Mouse (Mus musculus) G1E (cell line): ENCODE measurements around the gene Lef1. TPM values are rescaled to one million over a fixed set of nuclear protein-coding genes. Genes with fewer than 3 reads are reported as not detected.

Source experiments
- ATAC-seq: 2 replicates; pipeline ENCODE4 v1.8.0; 2016; ENCODE audit warnings: mild to moderate bottlenecking; ENCODE audit not compliant: insufficient number of reproducible peaks, poor library complexity, low FRiP score, severe bottlenecking; ENCODE audit errors: extremely low read depth
- DNase-seq: peaks from one replicate; pipeline ENCODE4 v3.0.0; 2012; ENCODE audit warnings: low spot score
- H3K27me3 ChIP-seq: 2 replicates; pipeline ENCODE4 v1.6.1; 2012; ENCODE audit warnings: mild to moderate bottlenecking, low read length, inconsistent platforms; ENCODE audit not compliant: insufficient read depth
- H3K36me3 ChIP-seq: replicated peaks from 2 replicates; pipeline ENCODE3; 2012; ENCODE audit warnings: mild to moderate bottlenecking, inconsistent platforms
- H3K4me1 ChIP-seq: 2 replicates; pipeline ENCODE4 v1.6.1; 2012; ENCODE audit warnings: low read depth, low read length, inconsistent platforms, mixed read lengths; ENCODE audit not compliant: insufficient read depth
- H3K4me3 ChIP-seq: 2 replicates; pipeline ENCODE4 v1.5.1; 2012; ENCODE audit warnings: low read depth, mild to moderate bottlenecking, inconsistent platforms, low read length, moderate library complexity, mixed read lengths
- H3K9me3 ChIP-seq: replicated peaks from 2 replicates; pipeline ENCODE4 v1.6.1; 2012; ENCODE audit warnings: inconsistent platforms
- CTCF ChIP-seq: IDR thresholded peaks from 2 replicates; pipeline ENCODE4 v1.5.1; 2012; ENCODE audit warnings: low read depth, low read length, inconsistent platforms, mixed read lengths
- GATA1 ChIP-seq: IDR thresholded peaks from 2 replicates; pipeline ENCODE4 v1.6.1; 2012; ENCODE audit warnings: borderline replicate concordance, low read length, inconsistent platforms, mixed read lengths
- GATA2 ChIP-seq: IDR thresholded peaks from 2 replicates; pipeline ENCODE4 v1.6.1; 2012; ENCODE audit warnings: low read depth, low read length, inconsistent platforms, borderline replicate concordance
- POLR2AphosphoS5 ChIP-seq: IDR thresholded peaks from 2 replicates; pipeline ENCODE4 v1.6.1; 2012; ENCODE audit warnings: low read depth, low read length, inconsistent platforms; ENCODE audit not compliant: insufficient replicate concordance
- TAL1 ChIP-seq: conservative IDR thresholded peaks from 2 replicates; pipeline ENCODE4 v1.6.1; 2012; ENCODE audit warnings: low read depth, low read length, inconsistent platforms, mixed read lengths
- polyA plus RNA-seq: library from polyadenylated mRNA; stranded (reverse); fragments of >175 nt; gene quantifications from 2 replicates; pipeline ENCODE4 v1.2.3, GENCODE M21; 2012
- total RNA-seq, 2 experiments: library from RNA; stranded (forward) in 1 of 2; stranded (reverse) in 1 of 2; fragments of 200-1000 nt in 1 of 2; fragments of >200 nt in 1 of 2; fragmentation: Nextera tagmentation in 1 of 2; gene quantifications; 2 replicates each; pipeline ENCODE4 v1.2.3; 2014 to 2017

Gene Lef1
- total and polyA plus RNA-seq, 3 experiments = 0.11 TPM; not detected in 2

- Histone ChIP-seq H3K27me3 (no peaks in the 10 kb centered on the region), H3K9me3 (peaks cover 72% of the 10 kb centered on the region), H3K4me3 (no peak overlapping the region), H3K36me3 (no peaks in the 10 kb centered on the region), H3K4me1 (no peaks in the 10 kb centered on the region)
- DNase-seq (no peak), ATAC-seq (no peak)
- TF ChIP-seq POLR2AphosphoS5 (no peak), GATA2 (no peak), CTCF (no peak), GATA1 (no peak), TAL1 (no peak)
Observed at GRCm38 (mm10) chr3:131105940-131106401, 4.3 kb upstream of the Lef1 start.

- DNase-seq (no peak), ATAC-seq (no peak)
- Histone ChIP-seq H3K27me3 (no peaks in the 10 kb centered on the region), H3K4me1 (no peaks in the 10 kb centered on the region), H3K4me3 (peak overlapping the region; percentile 9; the same call in 1 of the 2 replicates), H3K36me3 (no peaks in the 10 kb centered on the region), H3K9me3 (peaks cover 77% of the 10 kb centered on the region)
- TF ChIP-seq TAL1 (no peak), POLR2AphosphoS5 (no peak), CTCF (no peak), GATA1 (no peak)
Observed at GRCm38 (mm10) chr3:131106451-131107291, 3.6 kb upstream of the Lef1 start.

DNA sequence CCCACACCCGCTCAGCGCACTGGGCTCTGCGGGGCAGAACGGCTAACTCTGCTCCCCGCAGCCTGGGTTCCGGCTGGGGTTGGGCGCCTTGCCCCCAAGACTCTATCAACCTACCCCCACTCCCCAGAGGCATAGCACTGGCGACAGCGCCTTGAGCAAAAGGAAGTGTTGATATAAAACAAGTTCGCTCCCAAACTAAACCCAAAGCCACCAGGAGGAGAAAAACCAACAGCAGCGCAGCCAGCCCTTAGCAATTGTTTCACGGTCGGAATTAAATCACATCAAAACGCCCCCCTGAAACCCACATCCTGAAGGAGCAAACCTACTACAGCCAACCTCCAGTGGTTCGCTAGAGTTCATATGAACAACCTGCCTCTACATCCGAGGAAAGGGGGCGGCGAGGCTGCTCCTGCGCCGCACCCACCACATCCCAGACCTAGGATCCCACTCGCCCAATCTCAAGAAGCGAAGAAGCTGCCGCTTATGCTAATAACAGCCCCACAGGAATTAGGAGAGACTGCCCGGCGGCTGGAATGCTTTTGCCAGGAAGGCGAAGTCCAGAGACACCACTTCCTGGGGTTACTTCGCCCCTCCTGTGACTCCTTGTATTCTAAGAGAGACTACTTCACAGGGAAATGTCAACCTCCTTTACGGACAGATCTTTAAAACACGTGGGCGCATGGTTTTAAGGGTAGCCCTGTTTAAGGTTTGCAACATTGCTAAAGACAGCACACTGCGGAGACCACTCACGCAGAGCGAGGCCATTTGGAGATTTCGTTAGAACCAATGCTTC, 2.8 kb upstream of the Lef1 start:
- ATAC-seq (no peak), DNase-seq (no peak)
- no peak overlapping the region for H3K4me3 ChIP-seq
- TF ChIP-seq TAL1 = no peak
- TF ChIP-seq POLR2AphosphoS5 = no peak
- no peak for TF ChIP-seq CTCF
- TF ChIP-seq GATA2 = no peak
- TF ChIP-seq GATA1 = no peak
- no peaks in the 10 kb centered on the region for H3K27me3 ChIP-seq
- H3K9me3 ChIP-seq = peaks cover 79% of the 10 kb centered on the region
- H3K4me1 ChIP-seq = no peaks in the 10 kb centered on the region
- no peaks in the 10 kb centered on the region for H3K36me3 ChIP-seq

GRCm38 (mm10) chr3:131108094-131108653, 2.1 kb upstream of the Lef1 start:
- ATAC-seq (no peak), DNase-seq (no peak)
- TF ChIP-seq POLR2AphosphoS5 (no peak), TAL1 (no peak), GATA2 (no peak), GATA1 (no peak), CTCF (no peak)
- no peaks in the 10 kb centered on the region for H3K27me3 ChIP-seq
- no peaks in the 10 kb centered on the region for H3K4me1 ChIP-seq
- peaks cover 82% of the 10 kb centered on the region for H3K9me3 ChIP-seq
- no peak overlapping the region for H3K4me3 ChIP-seq
- no peaks in the 10 kb centered on the region for H3K36me3 ChIP-seq

- no peaks in the 10 kb centered on the region for H3K27me3 ChIP-seq
- TF ChIP-seq TAL1 = no peak
- no peak overlapping the region for H3K4me3 ChIP-seq
- no peaks in the 10 kb centered on the region for H3K4me1 ChIP-seq
- DNase-seq (no peak), ATAC-seq (no peak)
- H3K36me3 ChIP-seq = no peaks in the 10 kb centered on the region
- H3K9me3 ChIP-seq = peaks cover 78% of the 10 kb centered on the region
Observed at GRCm38 (mm10) chr3:131109066-131109685, 1.1 kb upstream of the Lef1 start.

- no peak for DNase-seq
- no peak for TF ChIP-seq TAL1
- no peak for TF ChIP-seq CTCF
- TF ChIP-seq POLR2AphosphoS5 = no peak
- no peak for TF ChIP-seq GATA1
- no peak for TF ChIP-seq GATA2
- H3K4me3 ChIP-seq = no peak overlapping the region
- H3K9me3 ChIP-seq = peaks cover 76% of the 10 kb centered on the region
- no peaks in the 10 kb centered on the region for H3K27me3 ChIP-seq
- no peak for ATAC-seq
- no peaks in the 10 kb centered on the region for H3K36me3 ChIP-seq
- no peaks in the 10 kb centered on the region for H3K4me1 ChIP-seq
Observed at GRCm38 (mm10) chr3:131109686-131110070, 593 bp upstream of the Lef1 start.
